Mouse (Mus musculus) liver, postnatal 0 days (tissue): ENCODE measurements around the gene Ripk1.

ENCODE experiments used
- CTCF ChIP-seq: sonication (generic); IDR thresholded peaks from 2 replicates; pipeline ENCODE4 v1.5.1; 2016; ENCODE audit warnings: antibody characterized with exemption, low read depth
- EP300 ChIP-seq: IDR thresholded peaks from 2 replicates; pipeline ENCODE4 v1.6.1; 2016; ENCODE audit warnings: antibody characterized with exemption, low read depth, mild to moderate bottlenecking

- no peak for TF ChIP-seq CTCF
- TF ChIP-seq EP300: no peak
Observed at GRCm38 (mm10) chr13:34084026-34084750, 82.0 kb downstream of the Ripk1 start.
